Mouse (Mus musculus) stomach, embryonic 14.5 days (tissue): ENCODE data around the gene Osbpl9. TPM values are rescaled to one million over a fixed set of nuclear protein-coding genes. Genes with fewer than 3 reads are reported as not detected.

ENCODE experiments used
- ATAC-seq: fragments of 200-750 bp; cut with Nextera tagmentation; 2 replicates; pipeline ENCODE4 v1.8.0; 2017; ENCODE audit warnings: low read depth, moderate TSS enrichment; ENCODE audit not compliant: insufficient number of reproducible peaks, insufficient read depth, low FRiP score
- H3K27ac ChIP-seq: fragments of 300-500 bp; sonication (generic); 2 replicates; pipeline ENCODE4 v1.5.1; 2014; ENCODE audit warnings: mild to moderate bottlenecking, low read length, moderate library complexity, mixed read lengths
- H3K27me3 ChIP-seq: fragments of 300-500 bp; sonication (generic); 2 replicates; pipeline ENCODE4 v1.6.1; 2014; ENCODE audit warnings: low read length, control low read depth, mixed read lengths; ENCODE audit not compliant: control insufficient read depth, insufficient read depth
- H3K36me3 ChIP-seq: fragments of 300-500 bp; sonication (generic); 2 replicates; pipeline ENCODE4 v1.6.1; 2014; ENCODE audit warnings: mild to moderate bottlenecking, control low read depth, low read length, moderate library complexity, mixed read lengths; ENCODE audit not compliant: control insufficient read depth, insufficient read depth
- H3K4me1 ChIP-seq: fragments of 300-500 bp; sonication (generic); 2 replicates; pipeline ENCODE4 v1.6.1; 2014; ENCODE audit warnings: low read length, control low read depth, mixed read lengths; ENCODE audit not compliant: control insufficient read depth, insufficient read depth
- H3K4me2 ChIP-seq: fragments of 300-500 bp; sonication (generic); replicated peaks from 2 replicates; pipeline ENCODE4 v1.6.1; 2014; ENCODE audit warnings: low read depth, low read length, control low read depth
- H3K4me3 ChIP-seq: fragments of 300-500 bp; sonication (generic); 2 replicates; pipeline ENCODE4 v1.5.1; 2014; ENCODE audit warnings: low read depth, low read length, control low read depth
- H3K9ac ChIP-seq: fragments of 300-500 bp; sonication (generic); replicated peaks from 2 replicates; pipeline ENCODE4 v1.6.1; 2014; ENCODE audit warnings: low read depth, mild to moderate bottlenecking, control low read depth, low read length, moderate library complexity, mixed read lengths
- H3K9me3 ChIP-seq: fragments of 300-500 bp; sonication (generic); 2 replicates; pipeline ENCODE4 v1.6.1; 2016; ENCODE audit warnings: low read depth, low read length, control low read depth; ENCODE audit not compliant: control insufficient read depth
- WGBS: fragments of 180-500 bp; shearing (Covaris S2); extraction: QIAGEN DNeasy Blood & Tissue Kit; methylation state at CpG from one replicate; pipeline ENCODE4 v1.1.7; 2014; 5-methylcytosine and 5-hydroxymethylcytosine counted together
- polyA plus RNA-seq: library from polyadenylated mRNA; unstranded; fragments of >200 nt; fragmentation: Nextera tagmentation; extraction: Ambion mirVana; gene quantifications from 2 replicates; pipeline ENCODE4 v1.2.1, GENCODE M21; 2014

Gene Osbpl9
- polyA plus RNA-seq, 1 experiment from 2014 or later, result 65.2 TPM

GRCm38 (mm10) chr4:109110978-109111377 is 91.1 kb downstream of the Osbpl9 start:
- ATAC-seq, result no peak
- Histone ChIP-seq H3K4me2 (no peak overlapping the region), H3K27me3 (no peaks in the 10 kb centered on the region), H3K36me3 (no peaks in the 10 kb centered on the region), H3K4me1 (peaks cover 2% of the 10 kb centered on the region), H3K9ac (no peak overlapping the region), H3K4me3 (no peak overlapping the region), H3K27ac (no peak overlapping the region), H3K9me3 (no peaks in the 10 kb centered on the region)
- 82% methylated on average over 2 of the region's 2 CpGs for WGBS

GRCm38 (mm10) chr4:109109686-109110085 is 92.4 kb downstream of the Osbpl9 start:
- Histone ChIP-seq H3K4me1 (no peaks in the 10 kb centered on the region), H3K9me3 (no peaks in the 10 kb centered on the region), H3K27me3 (no peaks in the 10 kb centered on the region), H3K4me3 (no peak overlapping the region), H3K9ac (no peak overlapping the region), H3K4me2 (no peak overlapping the region), H3K27ac (no peak overlapping the region), H3K36me3 (no peaks in the 10 kb centered on the region)
- no peak for ATAC-seq
- 87% methylated on average over 10 of the region's 10 CpGs for WGBS

GRCm38 (mm10) chr4:109109012-109109411 is 93.1 kb downstream of the Osbpl9 start:
- Histone ChIP-seq H3K36me3 (no peaks in the 10 kb centered on the region), H3K4me2 (no peak overlapping the region), H3K9me3 (no peaks in the 10 kb centered on the region), H3K4me1 (no peaks in the 10 kb centered on the region), H3K27ac (no peak overlapping the region), H3K9ac (no peak overlapping the region), H3K4me3 (no peak overlapping the region), H3K27me3 (no peaks in the 10 kb centered on the region)
- WGBS, result 69% methylated on average over 6 of the region's 6 CpGs
- ATAC-seq, result no peak

GRCm38 (mm10) chr4:109106594-109106993 is 95.5 kb downstream of the Osbpl9 start:
- H3K27me3 ChIP-seq, result no peaks in the 10 kb centered on the region
- H3K36me3 ChIP-seq, result no peaks in the 10 kb centered on the region
- H3K4me1 ChIP-seq, result no peaks in the 10 kb centered on the region
- no peak for ATAC-seq
- H3K4me3 ChIP-seq, result no peak overlapping the region
- H3K9me3 ChIP-seq, result no peaks in the 10 kb centered on the region
- no peak overlapping the region for H3K9ac ChIP-seq
- H3K27ac ChIP-seq, result no peak overlapping the region
- no peak overlapping the region for H3K4me2 ChIP-seq

GRCm38 (mm10) chr4:109106034-109106433 is 96.0 kb downstream of the Osbpl9 start:
- H3K4me1 ChIP-seq, result no peaks in the 10 kb centered on the region
- no peak overlapping the region for H3K4me2 ChIP-seq
- no peaks in the 10 kb centered on the region for H3K36me3 ChIP-seq
- WGBS, result 69% methylated on average over 3 of the region's 3 CpGs
- no peaks in the 10 kb centered on the region for H3K9me3 ChIP-seq
- no peak overlapping the region for H3K9ac ChIP-seq
- H3K4me3 ChIP-seq, result no peak overlapping the region
- H3K27ac ChIP-seq, result no peak overlapping the region
- H3K27me3 ChIP-seq, result no peaks in the 10 kb centered on the region
- no peak for ATAC-seq

- Histone ChIP-seq H3K4me3 (no peak overlapping the region), H3K4me1 (no peaks in the 10 kb centered on the region), H3K9ac (no peak overlapping the region), H3K4me2 (no peak overlapping the region), H3K36me3 (no peaks in the 10 kb centered on the region; the same call in 1 of the 2 replicates), H3K27ac (no peak overlapping the region), H3K27me3 (no peaks in the 10 kb centered on the region), H3K9me3 (no peaks in the 10 kb centered on the region)
- no peak for ATAC-seq
These were observed 96.8 kb downstream of the Osbpl9 start for GRCm38 (mm10) chr4:109105254-109105653.

GRCm38 (mm10) chr4:109103145-109103883 is 98.8 kb downstream of the Osbpl9 start:
- WGBS, result 54% methylated on average over 9 of the region's 9 CpGs

GRCm38 (mm10) chr4:109102574-109102973 is 99.5 kb downstream of the Osbpl9 start:
- 91% methylated on average over 5 of the region's 5 CpGs for WGBS
- no peaks in the 10 kb centered on the region for H3K4me1 ChIP-seq
- no peak for ATAC-seq

More at GRCm38 (mm10) chr4:109103145-109103883, 98.8 kb downstream of the Osbpl9 start:
- no peak overlapping the region for H3K9ac ChIP-seq
- no peaks in the 10 kb centered on the region for H3K4me1 ChIP-seq
- no peaks in the 10 kb centered on the region for H3K27me3 ChIP-seq
- no peaks in the 10 kb centered on the region for H3K9me3 ChIP-seq
- no peak overlapping the region for H3K27ac ChIP-seq
- H3K36me3 ChIP-seq, result no peaks in the 10 kb centered on the region; the same call in 1 of the 2 replicates
- no peak overlapping the region for H3K4me2 ChIP-seq
- no peak overlapping the region for H3K4me3 ChIP-seq
- no peak for ATAC-seq

GRCm38 (mm10) chr4:109098861-109099260 is 103.2 kb downstream of the Osbpl9 start:
- Histone ChIP-seq H3K4me1 (no peaks in the 10 kb centered on the region), H3K4me2 (no peak overlapping the region), H3K27me3 (no peaks in the 10 kb centered on the region), H3K36me3 (no peaks in the 10 kb centered on the region; the same call in 1 of the 2 replicates), H3K9me3 (no peaks in the 10 kb centered on the region), H3K4me3 (no peak overlapping the region), H3K9ac (no peak overlapping the region), H3K27ac (no peak overlapping the region)
- ATAC-seq, result no peak
- WGBS, result 94% methylated on average over 3 of the region's 3 CpGs

More at GRCm38 (mm10) chr4:109102574-109102973, 99.5 kb downstream of the Osbpl9 start:
- Histone ChIP-seq H3K4me3 (no peak overlapping the region), H3K27me3 (no peaks in the 10 kb centered on the region), H3K9me3 (no peaks in the 10 kb centered on the region), H3K27ac (no peak overlapping the region), H3K9ac (no peak overlapping the region), H3K4me2 (no peak overlapping the region), H3K36me3 (no peaks in the 10 kb centered on the region; the same call in 1 of the 2 replicates)
